Mouse (Mus musculus): ENCODE measurements at regions not wholly inside any gene's neighbourhood (a gene's known extent, or its start where the extent isn't known, plus 50 kb on each side); places are given as distances from the start of the nearest gene placed in this dataset.
A peak's percentile ranks its signal among the peaks of the same experiment; 100 is the strongest.

- Histone ChIP-seq H3K4me3 (ENCODE audit: insufficient read depth in 1 of 2, low read depth in 2 of 2, low read length in 2 of 2) (no peak overlapping the region), H3K4me2 (ENCODE audit: low read depth) (no peak overlapping the region), H3K4me1 (replicated peaks; ENCODE audit: control insufficient read depth in 2 of 2, insufficient read depth in 2 of 2, low read length in 1 of 2) (no peaks in the 10 kb centered on the region), H3K9me3 (ENCODE audit: control insufficient read depth, low read length) (no peaks in the 10 kb centered on the region), H3K9ac (replicated peaks) (no peak overlapping the region), H3K27me3 (ENCODE audit: control insufficient read depth, insufficient read depth, low read length) (no peaks in the 10 kb centered on the region), H3K36me3 (replicated peaks; ENCODE audit: control insufficient read depth, insufficient read depth, low read depth) (no peaks in the 10 kb centered on the region), H3K27ac (no peak overlapping the region)
- 70% methylated on average over 11 of the region's 11 CpGs for WGBS (ENCODE audit: insufficient replicate concordance)
- no peak for TF ChIP-seq EP300 (IDR thresholded peaks at IDR 0.05; ENCODE audit: low read depth)
- no peak for TF ChIP-seq CTCF (IDR thresholded peaks at IDR 0.05; ENCODE audit: low read depth)
- DNase-seq (ENCODE audit: low read depth in 3 of 3, low spot score in 3 of 3) = no peak
- no peak for ATAC-seq (ENCODE audit: insufficient read depth)
These were observed 137.8 kb downstream of the Pfkfb3 start for GRCm38 (mm10) chr2:11416122-11416521.

GRCm38 (mm10) chr2:11412521-11412920 is 141.4 kb downstream of the Pfkfb3 start:
- DNase-seq (ENCODE audit: low read depth in 3 of 3, low spot score in 3 of 3) (no peak), ATAC-seq (ENCODE audit: insufficient read depth) (no peak)
- H3K9me3 ChIP-seq (ENCODE audit: control insufficient read depth, low read length) = no peaks in the 10 kb centered on the region
- no peaks in the 10 kb centered on the region for H3K27me3 ChIP-seq (ENCODE audit: control insufficient read depth, insufficient read depth, low read length)
- H3K27ac ChIP-seq = no peak overlapping the region
- no peak overlapping the region for H3K9ac ChIP-seq (replicated peaks)
- H3K4me3 ChIP-seq (ENCODE audit: insufficient read depth in 1 of 2, low read depth in 2 of 2, low read length in 2 of 2) = no peak overlapping the region
- WGBS (ENCODE audit: insufficient replicate concordance) = 71% methylated on average over 6 of the region's 6 CpGs
- TF ChIP-seq CTCF (IDR thresholded peaks at IDR 0.05; ENCODE audit: low read depth) = no peak
- no peak for TF ChIP-seq EP300 (IDR thresholded peaks at IDR 0.05; ENCODE audit: low read depth)
- no peaks in the 10 kb centered on the region for H3K4me1 ChIP-seq (replicated peaks; ENCODE audit: control insufficient read depth in 2 of 2, insufficient read depth in 2 of 2, low read length in 1 of 2)
- H3K4me2 ChIP-seq (ENCODE audit: low read depth) = no peak overlapping the region
- H3K36me3 ChIP-seq (replicated peaks; ENCODE audit: control insufficient read depth, insufficient read depth, low read depth) = no peaks in the 10 kb centered on the region

- no peak for ATAC-seq (ENCODE audit: insufficient read depth)
- Histone ChIP-seq H3K9ac (replicated peaks) (no peak overlapping the region), H3K4me2 (ENCODE audit: low read depth) (no peak overlapping the region), H3K9me3 (ENCODE audit: control insufficient read depth, low read length) (no peaks in the 10 kb centered on the region), H3K27ac (no peak overlapping the region), H3K4me3 (ENCODE audit: insufficient read depth in 1 of 2, low read depth in 2 of 2, low read length in 2 of 2) (no peak overlapping the region), H3K36me3 (replicated peaks; ENCODE audit: control insufficient read depth, insufficient read depth, low read depth) (no peaks in the 10 kb centered on the region), H3K4me1 (replicated peaks; ENCODE audit: control insufficient read depth in 2 of 2, insufficient read depth in 2 of 2, low read length in 1 of 2) (0 out of 4 replicates have a peak, but pooled peaks cover 0 to 2% of the 10 kb centered on the region in 2 experiments), H3K27me3 (ENCODE audit: control insufficient read depth, insufficient read depth, low read length) (no peaks in the 10 kb centered on the region)
- TF ChIP-seq EP300 (IDR thresholded peaks at IDR 0.05; ENCODE audit: low read depth) (no peak), CTCF (IDR thresholded peaks at IDR 0.05; ENCODE audit: low read depth) (no peak)
- no peak for DNase-seq (ENCODE audit: low read depth in 3 of 3, low spot score in 3 of 3)
- WGBS (ENCODE audit: insufficient replicate concordance) = 63% methylated on average over 5 of the region's 6 CpGs
These were observed 145.4 kb downstream of the Pfkfb3 start for GRCm38 (mm10) chr2:11408497-11408896.

- Histone ChIP-seq H3K36me3 (replicated peaks; ENCODE audit: control insufficient read depth, insufficient read depth, low read depth) (no peaks in the 10 kb centered on the region), H3K4me3 (ENCODE audit: insufficient read depth in 1 of 2, low read depth in 2 of 2, low read length in 2 of 2) (no peak overlapping the region), H3K27me3 (ENCODE audit: control insufficient read depth, insufficient read depth, low read length) (no peaks in the 10 kb centered on the region), H3K27ac (no peak overlapping the region), H3K4me2 (ENCODE audit: low read depth) (no peak overlapping the region), H3K9me3 (ENCODE audit: control insufficient read depth, low read length) (no peaks in the 10 kb centered on the region), H3K4me1 (replicated peaks; ENCODE audit: control insufficient read depth in 2 of 2, insufficient read depth in 2 of 2, low read length in 1 of 2) (0 out of 4 replicates have a peak, but pooled peaks cover 0 to 2% of the 10 kb centered on the region in 2 experiments), H3K9ac (replicated peaks) (no peak overlapping the region)
- peak; percentile 51; the same call in 1 of the 2 replicates for ATAC-seq (ENCODE audit: insufficient read depth)
- WGBS (ENCODE audit: insufficient replicate concordance) = 63% methylated on average over 1 of the region's 1 CpGs
- TF ChIP-seq CTCF (IDR thresholded peaks at IDR 0.05; ENCODE audit: low read depth) = no peak
- no peak for TF ChIP-seq EP300 (IDR thresholded peaks at IDR 0.05; ENCODE audit: low read depth)
- DNase-seq (ENCODE audit: low read depth in 3 of 3, low spot score in 3 of 3) = peak in 1 of 3 experiments; percentile 22
These were observed 147.7 kb downstream of the Pfkfb3 start for GRCm38 (mm10) chr2:11406103-11406615.

- ATAC-seq (ENCODE audit: insufficient read depth) (no peak), DNase-seq (ENCODE audit: low read depth in 3 of 3, low spot score in 3 of 3) (no peak)
- no peak overlapping the region for H3K27ac ChIP-seq
- no peaks in the 10 kb centered on the region for H3K27me3 ChIP-seq (ENCODE audit: control insufficient read depth, insufficient read depth, low read length)
- H3K4me1 ChIP-seq (replicated peaks; ENCODE audit: control insufficient read depth in 2 of 2, insufficient read depth in 2 of 2, low read length in 1 of 2) = peaks cover 0 to 8% of the 10 kb centered on the region in 2 experiments; a peak in 2 of 4 replicates
- no peak for TF ChIP-seq EP300 (IDR thresholded peaks at IDR 0.05; ENCODE audit: low read depth)
- no peak for TF ChIP-seq CTCF (IDR thresholded peaks at IDR 0.05; ENCODE audit: low read depth)
- no peaks in the 10 kb centered on the region for H3K36me3 ChIP-seq (replicated peaks; ENCODE audit: control insufficient read depth, insufficient read depth, low read depth)
- no peak overlapping the region for H3K9ac ChIP-seq (replicated peaks)
- WGBS (ENCODE audit: insufficient replicate concordance) = 68% methylated on average over 10 of the region's 10 CpGs
- no peak overlapping the region for H3K4me3 ChIP-seq (ENCODE audit: insufficient read depth in 1 of 2, low read depth in 2 of 2, low read length in 2 of 2)
- no peak overlapping the region for H3K4me2 ChIP-seq (ENCODE audit: low read depth)
- H3K9me3 ChIP-seq (ENCODE audit: control insufficient read depth, low read length) = no peaks in the 10 kb centered on the region
These were observed 151.5 kb downstream of the Pfkfb3 start for GRCm38 (mm10) chr2:11402218-11402848.

Measured in liver, embryonic 14.5 days (tissue).